Mouse (Mus musculus): ENCODE data around the gene Kcnmb1. TPM values are rescaled to one million over a fixed set of nuclear protein-coding genes. Genes with fewer than 3 reads are reported as not detected.
A peak's percentile ranks its signal among the peaks of the same experiment; 100 is the strongest.

Kcnmb1 gene
- 0.09 and 0.23 TPM in 2 replicates for polyA plus RNA-seq (2012; rRNA removed)

GRCm38 (mm10) chr11:33962688-33963407 is at the start of gene Kcnmb1:
Kcnmb1 (plus strand) TSS chr11:33963013.
- no peak for TF ChIP-seq POLR2A (IDR thresholded peaks at IDR 0.05; ENCODE audit: borderline replicate concordance, extremely low read depth, insufficient read depth, insufficient read length, poor library complexity, severe bottlenecking)
- TF ChIP-seq CTCF (IDR thresholded peaks at IDR 0.05; ENCODE audit: borderline replicate concordance, extremely low read depth, insufficient read depth, insufficient read length): no peak
- DNase-seq (ENCODE audit: low read depth): peak; percentile 39

DNA sequence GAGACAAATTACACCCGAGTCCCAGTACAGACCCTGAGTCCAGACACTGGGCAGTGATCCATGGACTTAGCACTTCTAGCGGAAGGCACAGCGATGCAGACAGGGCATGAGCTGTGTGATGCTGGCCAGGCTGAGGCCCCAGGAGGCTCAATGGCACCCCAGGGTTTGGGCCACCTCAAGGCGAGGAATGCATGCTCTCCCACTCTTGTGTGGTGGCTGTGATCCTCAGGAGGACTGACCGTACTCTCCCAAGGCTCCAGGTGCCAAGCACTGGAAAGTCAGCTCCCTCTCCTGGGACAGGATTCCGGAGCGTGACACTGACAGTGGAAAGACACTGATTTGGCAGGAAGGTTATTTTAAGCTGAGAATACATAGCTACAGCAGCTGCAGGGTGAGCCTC is 49.8 kb upstream of the Kcnmb1 start:
- no peak for TF ChIP-seq POLR2A (IDR thresholded peaks at IDR 0.05; ENCODE audit: borderline replicate concordance, extremely low read depth, insufficient read depth, insufficient read length, poor library complexity, severe bottlenecking)
- TF ChIP-seq CTCF (IDR thresholded peaks at IDR 0.05; ENCODE audit: borderline replicate concordance, extremely low read depth, insufficient read depth, insufficient read length): no peak
- no peak for DNase-seq (ENCODE audit: low read depth)

- DNase-seq (ENCODE audit: low read depth): no peak
- TF ChIP-seq POLR2A (IDR thresholded peaks at IDR 0.05; ENCODE audit: borderline replicate concordance, extremely low read depth, insufficient read depth, insufficient read length, poor library complexity, severe bottlenecking): no peak
- TF ChIP-seq CTCF (IDR thresholded peaks at IDR 0.05; ENCODE audit: borderline replicate concordance, extremely low read depth, insufficient read depth, insufficient read length): no peak
Observed at GRCm38 (mm10) chr11:33914216-33914615, 48.6 kb upstream of the Kcnmb1 start.

- peak; percentile 77 for DNase-seq (ENCODE audit: low read depth)
- TF ChIP-seq CTCF (IDR thresholded peaks at IDR 0.05; ENCODE audit: borderline replicate concordance, extremely low read depth, insufficient read depth, insufficient read length): peak; percentile 98
- TF ChIP-seq POLR2A (IDR thresholded peaks at IDR 0.05; ENCODE audit: borderline replicate concordance, extremely low read depth, insufficient read depth, insufficient read length, poor library complexity, severe bottlenecking): no peak
Observed at GRCm38 (mm10) chr11:33917574-33917973, 45.2 kb upstream of the Kcnmb1 start.

- TF ChIP-seq POLR2A (IDR thresholded peaks at IDR 0.05; ENCODE audit: borderline replicate concordance, extremely low read depth, insufficient read depth, insufficient read length, poor library complexity, severe bottlenecking) (no peak), CTCF (IDR thresholded peaks at IDR 0.05; ENCODE audit: borderline replicate concordance, extremely low read depth, insufficient read depth, insufficient read length) (no peak)
- DNase-seq (ENCODE audit: low read depth): no peak
Observed at GRCm38 (mm10) chr11:33918424-33918823, 44.4 kb upstream of the Kcnmb1 start.

- no peak for TF ChIP-seq POLR2A (IDR thresholded peaks at IDR 0.05; ENCODE audit: borderline replicate concordance, extremely low read depth, insufficient read depth, insufficient read length, poor library complexity, severe bottlenecking)
- no peak for TF ChIP-seq CTCF (IDR thresholded peaks at IDR 0.05; ENCODE audit: borderline replicate concordance, extremely low read depth, insufficient read depth, insufficient read length)
- DNase-seq (ENCODE audit: low read depth): no peak
Observed at GRCm38 (mm10) chr11:33919826-33920225, 43.0 kb upstream of the Kcnmb1 start.

- no peak for DNase-seq (ENCODE audit: low read depth)
Observed at GRCm38 (mm10) chr11:33921451-33921850, 41.4 kb upstream of the Kcnmb1 start.

DNA sequence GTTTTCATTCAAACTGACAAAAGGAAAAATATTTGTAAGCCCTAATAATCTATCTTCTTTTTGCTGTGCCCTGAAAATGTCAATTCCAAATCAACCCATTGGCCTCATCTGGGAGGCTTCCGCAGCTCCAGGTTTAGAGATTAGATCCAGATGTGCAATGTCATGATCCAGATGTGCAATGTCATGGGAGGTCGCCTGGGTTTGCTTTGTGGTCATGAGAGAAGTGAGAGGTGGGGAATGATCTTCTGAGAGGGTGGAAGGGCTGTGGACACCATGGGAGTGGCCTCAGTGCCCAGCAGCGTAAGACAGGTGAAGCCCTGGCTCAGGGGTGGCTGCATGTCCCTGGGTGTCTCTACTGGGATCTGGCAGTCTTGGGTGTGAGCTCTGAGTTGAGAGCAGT is 39.8 kb upstream of the Kcnmb1 start:
- TF ChIP-seq CTCF (IDR thresholded peaks at IDR 0.05; ENCODE audit: borderline replicate concordance, extremely low read depth, insufficient read depth, insufficient read length) (no peak), POLR2A (IDR thresholded peaks at IDR 0.05; ENCODE audit: borderline replicate concordance, extremely low read depth, insufficient read depth, insufficient read length, poor library complexity, severe bottlenecking) (no peak)
- no peak for DNase-seq (ENCODE audit: low read depth)

More at GRCm38 (mm10) chr11:33921451-33921850, 41.4 kb upstream of the Kcnmb1 start:
- TF ChIP-seq CTCF (IDR thresholded peaks at IDR 0.05; ENCODE audit: borderline replicate concordance, extremely low read depth, insufficient read depth, insufficient read length): no peak
- no peak for TF ChIP-seq POLR2A (IDR thresholded peaks at IDR 0.05; ENCODE audit: borderline replicate concordance, extremely low read depth, insufficient read depth, insufficient read length, poor library complexity, severe bottlenecking)

GRCm38 (mm10) chr11:33925778-33926177 is 37.0 kb upstream of the Kcnmb1 start:
- peak; percentile 58 for DNase-seq (ENCODE audit: low read depth)
- TF ChIP-seq CTCF (IDR thresholded peaks at IDR 0.05; ENCODE audit: borderline replicate concordance, extremely low read depth, insufficient read depth, insufficient read length) (no peak), POLR2A (IDR thresholded peaks at IDR 0.05; ENCODE audit: borderline replicate concordance, extremely low read depth, insufficient read depth, insufficient read length, poor library complexity, severe bottlenecking) (no peak)

GRCm38 (mm10) chr11:33926551-33926950 is 36.3 kb upstream of the Kcnmb1 start:
- no peak for TF ChIP-seq POLR2A (IDR thresholded peaks at IDR 0.05; ENCODE audit: borderline replicate concordance, extremely low read depth, insufficient read depth, insufficient read length, poor library complexity, severe bottlenecking)
- no peak for TF ChIP-seq CTCF (IDR thresholded peaks at IDR 0.05; ENCODE audit: borderline replicate concordance, extremely low read depth, insufficient read depth, insufficient read length)
- DNase-seq (ENCODE audit: low read depth): no peak

- TF ChIP-seq CTCF (IDR thresholded peaks at IDR 0.05; ENCODE audit: borderline replicate concordance, extremely low read depth, insufficient read depth, insufficient read length): no peak
- no peak for TF ChIP-seq POLR2A (IDR thresholded peaks at IDR 0.05; ENCODE audit: borderline replicate concordance, extremely low read depth, insufficient read depth, insufficient read length, poor library complexity, severe bottlenecking)
- peak; percentile 67 for DNase-seq (ENCODE audit: low read depth)
Observed at GRCm38 (mm10) chr11:33927321-33927720, 35.5 kb upstream of the Kcnmb1 start.

DNA sequence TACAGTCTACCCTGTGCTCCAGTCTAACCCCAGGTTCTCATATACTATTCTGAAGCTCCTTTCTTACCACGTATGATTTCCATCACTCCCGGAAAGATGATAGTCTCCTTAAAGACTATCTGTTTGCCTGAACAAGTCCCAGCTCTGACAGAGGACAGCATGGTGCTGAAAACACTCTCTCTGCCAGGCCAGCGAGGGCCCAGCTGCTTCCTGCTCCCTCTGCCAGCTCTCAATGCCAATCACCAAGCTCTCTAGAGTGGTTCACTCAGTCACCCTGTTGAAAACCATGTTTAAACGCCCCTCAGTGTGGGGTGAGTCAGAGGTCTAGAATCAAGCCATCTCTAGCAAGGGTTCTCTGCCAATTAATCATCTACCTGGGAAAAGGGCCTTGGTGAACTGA is 35.0 kb upstream of the Kcnmb1 start:
- TF ChIP-seq CTCF (IDR thresholded peaks at IDR 0.05; ENCODE audit: borderline replicate concordance, extremely low read depth, insufficient read depth, insufficient read length): no peak
- TF ChIP-seq POLR2A (IDR thresholded peaks at IDR 0.05; ENCODE audit: borderline replicate concordance, extremely low read depth, insufficient read depth, insufficient read length, poor library complexity, severe bottlenecking): no peak
- DNase-seq (ENCODE audit: low read depth): peak; percentile 64

Measured in brain, embryonic 14.5 days (tissue).